Mouse (Mus musculus) olfactory bulb, adult 2 months (tissue): ENCODE data around the gene Ube4a.
"Not testable (repeated sequence)": the region's sequence is repeated elsewhere in the genome, so short reads cannot be mapped to it uniquely, and the experiment has no call there.

Experiments used
- CTCF ChIP-seq: fragments of 200-500 bp; IDR thresholded peaks from 2 replicates; pipeline ENCODE4 v1.5.1; 2012; ENCODE audit warnings: low read depth, mild to moderate bottlenecking, low read length, moderate library complexity; ENCODE audit not compliant: insufficient read depth
- POLR2A ChIP-seq: fragments of 200-500 bp; IDR thresholded peaks from 2 replicates; pipeline ENCODE4 v1.6.1; 2012; ENCODE audit warnings: mild to moderate bottlenecking, low read depth, low read length, moderate library complexity; ENCODE audit not compliant: insufficient read depth

GRCm38 (mm10) chr9:44967763-44968162 is 2.4 kb upstream of the Ube4a start:
- not testable (repeated sequence) for TF ChIP-seq CTCF, POLR2A
